Mouse (Mus musculus) liver, embryonic 14.5 days (tissue): ENCODE results near the gene Olfr281. TPM values are rescaled to one million over a fixed set of nuclear protein-coding genes. Genes with fewer than 3 reads are reported as not detected.

ENCODE experiments used
- ATAC-seq: fragments of 200-750 bp; cut with Nextera tagmentation; 2 replicates; pipeline ENCODE4 v1.8.0; 2017; ENCODE audit warnings: moderate number of reproducible peaks, mild to moderate bottlenecking, moderate library complexity; ENCODE audit not compliant: insufficient read depth
- DNase-seq, 3 experiments: peaks; one replicate each; pipeline ENCODE4 v3.0.0-alpha.2; 2012 to 2013; ENCODE audit warnings: low read depth in 3 of 3, low spot score in 3 of 3
- H3K27ac ChIP-seq: fragments of 300-500 bp; sonication (generic); 2 replicates; pipeline ENCODE4 v1.5.1; 2014; ENCODE audit warnings: moderate library complexity, mild to moderate bottlenecking, control low read depth, inconsistent platforms
- H3K27me3 ChIP-seq: fragments of 300-500 bp; sonication (generic); 2 replicates; pipeline ENCODE4 v1.6.1; 2014; ENCODE audit warnings: mild to moderate bottlenecking, low read length, moderate library complexity; ENCODE audit not compliant: control insufficient read depth, insufficient read depth
- H3K36me3 ChIP-seq: fragments of 300-500 bp; sonication (generic); replicated peaks from 2 replicates; pipeline ENCODE4 v1.6.1; 2014; ENCODE audit warnings: low read depth; ENCODE audit not compliant: control insufficient read depth, insufficient read depth
- H3K4me1 ChIP-seq, 2 experiments: fragments of 200-500 bp in 1 of 2; fragments of 300-500 bp in 1 of 2; sonication (generic) in 1 of 2; replicated peaks; 2 replicates each; pipeline ENCODE4 v1.6.1; 2012 to 2014; ENCODE audit warnings: antibody characterized with exemption in 1 of 2, inconsistent platforms in 1 of 2, low read length in 1 of 2; ENCODE audit not compliant: control insufficient read depth in 2 of 2, insufficient read depth in 2 of 2
- H3K4me2 ChIP-seq: fragments of 300-500 bp; sonication (generic); 2 replicates; pipeline ENCODE4 v1.6.1; 2014; ENCODE audit warnings: low read depth, mild to moderate bottlenecking, control low read depth, moderate library complexity
- H3K4me3 ChIP-seq, 2 experiments: fragments of 200-500 bp in 1 of 2; fragments of 300-500 bp in 1 of 2; sonication (generic) in 1 of 2; 2 replicates each; pipeline ENCODE4 v1.5.1; 2012 to 2014; ENCODE audit warnings: low read depth in 2 of 2, low read length in 2 of 2, mild to moderate bottlenecking in 2 of 2, control low read depth in 1 of 2, inconsistent platforms in 1 of 2, moderate library complexity in 1 of 2; ENCODE audit not compliant: insufficient read depth in 1 of 2
- H3K9ac ChIP-seq: fragments of 300-500 bp; sonication (generic); replicated peaks from 2 replicates; pipeline ENCODE4 v1.6.1; 2014; ENCODE audit warnings: mild to moderate bottlenecking, control low read depth, moderate library complexity
- H3K9me3 ChIP-seq: fragments of 300-500 bp; sonication (generic); 2 replicates; pipeline ENCODE4 v1.6.1; 2016; ENCODE audit warnings: low read length, mixed read lengths; ENCODE audit not compliant: control insufficient read depth
- CTCF ChIP-seq: IDR thresholded peaks from 2 replicates; pipeline ENCODE4 v1.5.1; 2016; ENCODE audit warnings: antibody characterized with exemption, low read depth, control low read depth
- EP300 ChIP-seq: IDR thresholded peaks from 2 replicates; pipeline ENCODE4 v1.6.1; 2016; ENCODE audit warnings: antibody characterized with exemption, low read depth
- WGBS: fragments of 180-500 bp; shearing (Covaris S2); extraction: QIAGEN DNeasy Blood & Tissue Kit; methylation state at CpG from one replicate; pipeline ENCODE4 v1.1.7; 2014; ENCODE audit not compliant: insufficient replicate concordance; 5-methylcytosine and 5-hydroxymethylcytosine counted together
- polyA plus RNA-seq, 2 experiments: library from polyadenylated mRNA; depleted of rRNA in 1 of 2; stranded (reverse) in 1 of 2; unstranded in 1 of 2; fragments of >200 nt; fragmentation: Nextera tagmentation in 1 of 2; extraction: Ambion mirVana in 1 of 2; gene quantifications; 2 replicates each; pipeline versions ENCODE4 v1.2.1 to v1.2.3; 2012 to 2014

Gene Olfr281
- polyA plus RNA-seq, 2 experiments: not detected

- H3K9ac ChIP-seq: no peak overlapping the region
- H3K9me3 ChIP-seq: no peaks in the 10 kb centered on the region
- no peak overlapping the region for H3K4me3 ChIP-seq
- no peaks in the 10 kb centered on the region for H3K27me3 ChIP-seq
- WGBS: 57% methylated on average over 8 of the region's 8 CpGs
- DNase-seq (no peak), ATAC-seq (no peak)
- no peaks in the 10 kb centered on the region for H3K36me3 ChIP-seq
- TF ChIP-seq EP300: no peak
- TF ChIP-seq CTCF: no peak
- 0 out of 4 replicates have a peak, but pooled peaks cover 0 to 2% of the 10 kb centered on the region in 2 experiments for H3K4me1 ChIP-seq
- no peak overlapping the region for H3K27ac ChIP-seq
- H3K4me2 ChIP-seq: no peak overlapping the region
Measured at GRCm38 (mm10) chr15:98486433-98487021, 34.1 kb downstream of the Olfr281 start.

GRCm38 (mm10) chr15:98491332-98491731, 38.9 kb downstream of the Olfr281 start:
- Histone ChIP-seq H3K27me3 (no peaks in the 10 kb centered on the region), H3K9ac (no peak overlapping the region), H3K36me3 (no peaks in the 10 kb centered on the region), H3K9me3 (no peaks in the 10 kb centered on the region), H3K4me1 (no peaks in the 10 kb centered on the region), H3K4me2 (no peak overlapping the region), H3K4me3 (no peak overlapping the region), H3K27ac (no peak overlapping the region)
- 46% methylated on average over 2 of the region's 2 CpGs for WGBS
- DNase-seq: no peak
- ATAC-seq: no peak
- TF ChIP-seq CTCF (no peak), EP300 (no peak)

- 27% methylated on average over 4 of the region's 4 CpGs for WGBS
- Histone ChIP-seq H3K4me1 (no peaks in the 10 kb centered on the region), H3K36me3 (no peaks in the 10 kb centered on the region), H3K27ac (no peak within 1 kb of the TSS), H3K4me3 (no peak within 1 kb of the TSS), H3K9me3 (no peaks in the 10 kb centered on the region), H3K27me3 (no peaks in the 10 kb centered on the region), H3K9ac (no peak within 1 kb of the TSS), H3K4me2 (no peak within 1 kb of the TSS)
- no peak for DNase-seq
- no peak for TF ChIP-seq CTCF
- TF ChIP-seq EP300: no peak
- no peak for ATAC-seq
Measured at GRCm38 (mm10) chr15:98492102-98492501, 39.7 kb downstream of the Olfr281 start, which contains the start of gene Olfr279. Olfr279 (plus strand) TSS chr15:98492402.

GRCm38 (mm10) chr15:98497631-98498030, 45.2 kb downstream of the Olfr281 start:
- no peak overlapping the region for H3K4me3 ChIP-seq
- no peaks in the 10 kb centered on the region for H3K27me3 ChIP-seq
- no peak overlapping the region for H3K27ac ChIP-seq
- no peak overlapping the region for H3K9ac ChIP-seq
- 70% methylated on average over 17 of the region's 17 CpGs for WGBS
- H3K4me2 ChIP-seq: no peak overlapping the region
- H3K4me1 ChIP-seq: no peaks in the 10 kb centered on the region
- H3K36me3 ChIP-seq: no peaks in the 10 kb centered on the region
- H3K9me3 ChIP-seq: no peaks in the 10 kb centered on the region
- ATAC-seq: no peak
- no peak for TF ChIP-seq CTCF
- DNase-seq: no peak

- WGBS: 75% methylated on average over 3 of the region's 3 CpGs
Measured at GRCm38 (mm10) chr15:98503317-98503716, 50.9 kb downstream of the Olfr281 start.

More at GRCm38 (mm10) chr15:98503317-98503716, 50.9 kb downstream of the Olfr281 start:
- no peaks in the 10 kb centered on the region; the same call in 1 of the 2 replicates for H3K27me3 ChIP-seq
- no peak overlapping the region for H3K9ac ChIP-seq
- ATAC-seq (no peak), DNase-seq (no peak)
- H3K27ac ChIP-seq: no peak overlapping the region
- H3K4me3 ChIP-seq: no peak overlapping the region
- no peaks in the 10 kb centered on the region for H3K36me3 ChIP-seq
- H3K9me3 ChIP-seq: no peaks in the 10 kb centered on the region
- no peak for TF ChIP-seq CTCF
- TF ChIP-seq EP300: no peak
- H3K4me2 ChIP-seq: no peak overlapping the region
- no peaks in the 10 kb centered on the region for H3K4me1 ChIP-seq
